Mouse (Mus musculus) right cerebral cortex, adult 18-20 months (tissue): ENCODE results near the gene Cacnb4.

ENCODE experiments used
- DNase-seq: peaks from one replicate; pipeline ENCODE4 v3.0.0; 2022; ENCODE audit warnings: mixed read lengths

Gene Cacnb4

DNA sequence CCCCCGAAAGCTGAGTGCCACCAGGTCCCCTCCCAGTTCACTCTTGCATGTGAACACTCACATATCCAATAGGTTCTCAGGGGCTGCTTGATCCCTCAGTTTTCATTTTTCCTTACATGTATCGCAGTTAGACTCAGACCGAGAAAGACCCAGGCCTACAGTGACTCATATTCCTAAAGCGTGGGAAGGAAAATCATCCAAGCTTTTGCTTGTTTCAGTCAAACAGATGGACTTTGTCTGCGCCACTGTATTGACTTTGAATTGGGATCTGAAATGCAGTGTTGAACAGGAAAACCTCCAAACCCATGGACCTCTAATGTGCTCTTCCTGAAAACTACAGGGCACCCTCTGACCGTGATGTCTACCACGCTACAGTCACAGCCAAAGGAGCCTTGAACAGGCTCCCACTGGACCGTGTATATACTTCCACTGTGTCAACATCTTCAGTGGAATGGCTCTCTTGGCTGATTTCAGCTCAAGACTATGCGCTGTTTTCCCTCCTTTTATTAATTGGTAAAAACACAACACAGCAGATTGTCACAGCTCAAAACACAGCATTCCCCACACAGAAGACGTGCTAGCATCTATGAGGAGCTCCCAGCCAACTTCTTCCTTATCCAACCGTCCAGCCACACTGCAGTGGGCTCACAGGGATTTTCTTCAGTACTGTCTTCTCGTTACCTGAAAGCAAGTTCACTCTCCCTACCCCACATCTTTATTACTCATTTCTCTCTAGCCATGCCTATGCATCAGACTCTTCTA lies 215.2 kb downstream of the Cacnb4 start:
- peak; percentile 18 for DNase-seq

DNA sequence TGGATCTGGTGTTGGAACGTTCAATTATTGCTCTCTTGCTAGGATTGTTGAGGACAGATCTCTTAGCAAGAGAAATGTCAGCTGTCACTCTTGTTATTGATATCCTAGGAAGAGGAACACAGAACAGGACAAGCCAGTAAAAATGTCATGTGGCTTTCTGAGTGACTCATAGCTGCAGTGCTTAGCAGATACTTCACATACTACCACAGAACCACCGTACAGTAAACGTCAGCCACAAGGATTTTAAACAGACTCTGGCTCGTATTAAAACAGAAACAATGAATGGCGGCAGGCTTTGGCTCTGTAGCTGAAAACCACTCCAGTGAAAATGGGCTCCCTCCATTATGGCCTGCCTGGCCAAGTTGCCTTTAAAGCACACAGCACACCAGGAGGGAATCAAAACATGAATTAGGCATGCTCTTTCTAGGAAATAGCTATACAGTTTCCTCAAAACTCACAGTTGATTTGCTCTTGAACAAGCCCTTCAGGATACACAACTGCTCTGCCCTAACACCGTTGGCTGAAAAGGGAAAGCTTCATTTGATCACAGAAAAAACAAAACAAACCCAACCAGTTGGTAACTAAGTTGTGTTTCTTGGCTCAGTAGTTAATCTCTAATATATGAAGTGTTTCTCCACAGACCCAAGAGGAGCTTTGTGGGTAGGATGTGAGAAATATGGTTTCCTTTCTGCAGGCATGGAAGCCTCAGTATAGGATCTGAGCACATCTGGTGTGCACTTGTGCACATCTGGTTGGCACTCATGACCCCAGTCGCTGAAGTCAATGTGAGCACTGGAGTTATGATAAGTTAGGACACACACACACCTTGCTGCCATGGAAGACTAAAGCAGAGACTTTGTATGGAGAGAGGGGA lies 220.8 kb downstream of the Cacnb4 start:
- no peak for DNase-seq

DNA sequence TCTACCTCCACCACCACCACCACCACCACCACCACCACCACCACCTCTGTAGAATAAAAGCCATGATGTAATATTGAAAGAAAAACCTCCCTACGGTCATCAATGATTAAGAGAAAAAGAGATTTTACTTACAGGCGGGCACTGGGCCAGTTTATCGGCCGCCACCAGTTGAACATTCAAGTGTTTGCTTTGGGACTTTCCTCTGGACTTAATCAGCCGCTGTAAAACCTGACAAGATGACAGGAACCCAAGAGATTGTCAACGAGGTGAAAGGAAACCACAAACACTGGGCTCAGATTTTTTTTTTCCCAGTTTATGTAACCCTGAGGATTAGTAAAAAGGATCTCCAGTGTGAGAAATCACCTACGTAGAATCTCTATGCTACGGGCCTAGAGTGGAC lies 226.8 kb downstream of the Cacnb4 start:
- DNase-seq = no peak

- no peak for DNase-seq
Observed at GRCm38 (mm10) chr2:52448916-52449315, 227.7 kb downstream of the Cacnb4 start.

DNA sequence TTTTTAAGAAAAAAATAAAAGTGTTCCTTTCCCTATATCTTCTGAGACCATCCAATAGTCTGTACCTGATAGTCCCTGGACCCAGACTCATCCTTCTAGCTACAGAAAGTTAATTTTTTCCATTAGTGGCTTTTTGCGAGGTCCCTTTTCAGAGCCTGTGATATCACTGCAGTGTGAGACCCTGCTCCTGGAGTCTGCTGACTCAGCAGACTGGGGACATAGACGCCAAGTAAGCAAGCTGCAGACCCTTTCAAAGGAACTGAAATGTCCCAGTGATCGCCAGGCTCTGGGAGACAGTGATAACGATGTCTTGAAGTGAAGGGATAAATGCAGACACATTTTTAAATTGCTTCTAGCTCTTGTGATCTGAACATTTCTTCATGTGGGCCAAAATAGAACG lies 230.0 kb downstream of the Cacnb4 start:
- DNase-seq = no peak

GRCm38 (mm10) chr2:52442125-52442524 lies 234.5 kb downstream of the Cacnb4 start:
- DNase-seq = no peak

GRCm38 (mm10) chr2:52440420-52441015 lies 236.1 kb downstream of the Cacnb4 start:
- DNase-seq = no peak

DNA sequence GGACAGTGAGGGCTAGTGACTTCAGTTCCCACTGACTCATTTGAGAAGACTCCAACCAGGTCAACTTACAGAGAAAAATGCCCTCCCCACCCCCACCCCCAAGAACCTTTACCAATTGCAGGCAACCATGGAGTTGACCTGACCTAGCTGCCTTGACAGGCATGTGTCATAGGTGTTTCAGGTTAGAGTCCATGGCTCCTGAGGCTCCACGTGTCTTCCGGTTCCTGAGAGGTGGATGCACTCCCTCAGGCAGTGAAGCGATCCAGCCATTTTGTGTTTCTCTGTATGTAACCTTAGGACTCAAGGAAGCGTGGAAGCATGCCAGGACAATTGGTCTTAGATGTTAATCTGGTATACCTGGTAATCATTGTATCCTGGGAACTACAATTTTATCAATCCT lies 238.2 kb downstream of the Cacnb4 start:
- DNase-seq = no peak

DNA sequence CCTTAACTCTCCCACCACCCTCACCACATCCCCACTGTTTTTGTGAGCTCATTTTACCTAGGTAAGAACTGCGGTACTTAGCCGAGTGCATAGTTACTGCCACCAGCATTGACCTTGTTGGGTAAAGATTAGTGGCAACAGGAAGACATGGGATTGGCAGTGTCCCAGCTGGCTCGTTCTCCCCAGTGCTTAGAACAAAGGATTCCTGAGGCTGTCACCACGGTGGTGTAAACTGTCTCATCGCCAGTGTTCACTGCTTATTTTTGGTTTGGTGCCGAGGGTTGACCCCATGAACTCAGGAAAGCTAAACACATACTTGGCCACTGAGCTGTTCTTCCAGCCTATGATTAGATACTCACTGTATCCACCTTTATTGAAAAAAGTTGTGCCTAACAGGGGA lies 238.6 kb downstream of the Cacnb4 start:
- no peak for DNase-seq

- DNase-seq = no peak
Observed at GRCm38 (mm10) chr2:52435919-52436632, 240.6 kb downstream of the Cacnb4 start.

GRCm38 (mm10) chr2:52433365-52433764 lies 243.3 kb downstream of the Cacnb4 start:
- DNase-seq = no peak

- DNase-seq = no peak
Observed at GRCm38 (mm10) chr2:52427383-52427782, 249.2 kb downstream of the Cacnb4 start.

DNA sequence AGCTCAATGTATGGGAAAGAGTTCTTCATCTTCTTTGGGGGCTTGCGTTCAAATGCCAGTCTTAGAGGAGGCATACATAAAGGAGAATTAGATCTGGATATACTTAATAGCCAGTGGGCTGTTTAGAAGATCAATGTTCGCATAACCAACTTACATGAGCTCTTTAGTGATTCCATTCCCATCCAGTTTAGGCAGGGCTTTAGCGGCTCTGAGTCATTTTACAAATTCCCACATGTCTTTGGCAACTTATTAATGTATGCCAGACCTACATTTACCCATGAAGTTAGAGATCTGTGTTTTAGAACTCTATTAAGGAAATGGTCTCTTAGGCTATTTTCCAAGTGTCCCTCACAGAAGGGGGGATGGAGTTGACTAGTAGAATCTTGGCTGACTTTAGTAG lies 250.6 kb downstream of the Cacnb4 start:
- no peak for DNase-seq

GRCm38 (mm10) chr2:52425523-52425795 lies 251.2 kb downstream of the Cacnb4 start:
- DNase-seq = no peak

DNA sequence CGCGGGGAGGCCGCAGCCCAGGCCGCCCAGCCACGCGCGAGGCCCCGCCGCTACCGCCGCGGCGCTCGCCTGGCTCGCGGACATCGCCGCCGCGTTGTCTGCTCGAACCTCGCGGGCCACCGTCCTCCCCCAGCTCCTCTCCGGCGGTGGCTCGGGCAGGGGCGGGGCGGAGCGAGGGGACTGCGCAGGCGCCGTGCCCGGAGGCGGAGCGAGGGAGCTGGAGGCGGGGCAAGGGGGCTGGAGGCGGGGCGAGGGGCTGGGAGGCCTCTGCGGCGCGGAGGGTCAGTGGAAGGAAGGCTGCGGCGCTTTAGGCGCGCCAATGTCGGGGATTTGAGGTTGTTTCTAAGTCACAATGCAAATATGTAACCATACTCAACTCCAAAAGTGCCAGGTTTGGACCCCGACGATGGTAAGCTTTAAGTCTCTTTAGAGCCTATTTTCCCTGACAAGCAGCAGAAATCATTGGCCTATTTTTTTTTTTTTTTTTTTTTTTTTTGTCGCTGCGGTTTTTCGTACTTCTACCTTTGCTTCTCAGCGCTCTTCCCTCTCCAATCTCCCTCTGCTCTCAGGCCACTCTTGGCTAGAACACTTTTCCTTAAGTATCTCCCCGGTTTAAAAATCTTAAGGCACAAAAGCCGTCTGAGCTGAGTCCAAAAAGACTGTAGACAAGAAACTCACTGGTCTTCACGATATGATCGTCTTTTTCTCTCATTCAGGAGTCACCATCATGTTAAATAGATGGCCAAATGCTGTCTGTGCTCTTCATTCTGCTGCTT lies 251.7 kb downstream of the Cacnb4 start, which contains the start of gene Arl5a:
TSS of gene Arl5a (minus strand) at position 155 of the 776 bp plus-strand sequence.
- peak; percentile 96 for DNase-seq

DNA sequence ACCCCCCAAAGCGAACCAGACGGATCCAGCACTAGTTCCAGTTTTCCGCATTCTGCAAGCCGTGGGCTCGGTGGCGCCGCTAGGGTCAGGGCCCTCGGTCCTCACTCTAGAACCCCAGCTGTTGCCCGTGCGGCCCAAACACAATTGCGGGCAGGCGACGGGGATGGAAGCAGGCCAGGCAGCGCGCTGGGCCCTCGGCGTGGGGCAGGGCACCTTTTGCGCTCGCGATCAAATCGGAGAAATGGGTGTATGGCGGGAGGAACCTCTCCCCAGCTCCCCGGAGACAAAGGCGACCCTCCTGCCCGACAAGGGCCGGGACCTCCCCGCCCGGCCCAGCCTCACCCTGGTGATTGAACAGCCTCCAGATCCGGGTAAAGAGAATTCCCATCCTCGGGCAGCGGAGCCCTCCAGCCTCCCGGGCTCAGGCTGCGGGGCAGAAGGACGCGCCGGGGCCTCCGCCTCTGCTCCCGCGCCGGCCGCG lies 252.3 kb downstream of the Cacnb4 start:
- peak; percentile 56 for DNase-seq

DNA sequence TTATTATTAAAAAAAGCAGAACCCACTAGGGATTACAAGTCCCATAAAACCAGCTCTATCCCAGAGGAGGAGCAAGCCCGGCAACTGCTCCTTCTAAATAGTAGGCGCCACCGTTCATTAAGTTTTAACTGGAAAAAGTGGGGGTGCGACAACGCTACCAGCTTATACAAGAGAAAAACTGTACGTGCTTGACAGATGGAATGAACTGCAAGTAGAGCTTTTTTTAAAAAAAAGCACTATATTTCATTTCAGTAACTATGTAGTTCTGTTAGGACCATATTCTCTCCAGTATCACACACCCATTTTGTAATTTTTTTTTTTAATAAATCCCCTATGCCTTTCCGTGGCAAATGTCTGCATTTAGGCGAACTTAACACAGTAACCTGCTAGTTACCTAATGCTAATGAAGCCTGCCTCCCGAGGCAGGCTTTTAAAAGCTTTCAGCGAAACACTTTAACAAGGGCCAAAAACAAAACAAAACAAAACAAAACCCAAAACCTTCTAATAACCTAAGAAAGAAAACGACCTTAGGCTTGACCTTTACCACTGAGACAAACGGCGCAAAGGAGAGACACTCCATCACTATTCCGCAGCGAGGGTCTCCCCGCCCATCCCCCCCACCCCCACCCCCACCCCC lies 252.9 kb downstream of the Cacnb4 start:
- no peak for DNase-seq

DNA sequence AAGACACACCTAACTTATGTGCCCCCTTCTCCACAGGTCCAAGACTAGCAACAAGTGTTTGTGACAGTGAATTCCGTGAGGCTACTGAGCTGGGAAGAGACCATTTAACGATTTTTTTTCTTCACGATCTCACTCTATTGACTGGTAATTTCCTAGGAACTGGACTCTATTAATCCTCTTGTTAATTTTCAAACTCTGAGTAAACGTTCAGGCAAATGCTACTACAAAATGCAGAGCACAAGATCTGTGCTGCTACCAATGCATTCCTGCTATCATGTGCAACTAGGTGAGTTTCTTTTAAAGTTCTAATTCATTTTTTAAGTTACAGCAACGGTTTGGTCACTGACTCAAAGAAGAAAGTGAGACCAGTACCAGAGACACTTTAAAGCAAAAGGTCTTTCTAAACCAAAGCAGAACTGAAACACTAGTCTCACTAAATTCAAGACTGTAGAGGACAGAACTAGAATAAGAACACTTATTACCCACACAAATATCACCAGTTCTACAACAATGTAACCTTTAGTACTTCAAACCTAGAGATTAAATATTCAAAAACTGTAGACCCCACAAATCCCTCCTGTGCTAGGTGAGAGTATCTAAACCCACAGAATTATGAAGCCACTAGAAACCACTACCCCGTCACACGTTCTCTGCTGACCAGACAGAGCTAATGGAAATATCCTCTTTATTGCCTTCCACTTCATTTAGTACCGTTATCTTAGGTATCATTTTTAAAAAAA lies 253.6 kb downstream of the Cacnb4 start:
- no peak for DNase-seq

GRCm38 (mm10) chr2:52421197-52421596 lies 255.4 kb downstream of the Cacnb4 start:
- no peak for DNase-seq

DNA sequence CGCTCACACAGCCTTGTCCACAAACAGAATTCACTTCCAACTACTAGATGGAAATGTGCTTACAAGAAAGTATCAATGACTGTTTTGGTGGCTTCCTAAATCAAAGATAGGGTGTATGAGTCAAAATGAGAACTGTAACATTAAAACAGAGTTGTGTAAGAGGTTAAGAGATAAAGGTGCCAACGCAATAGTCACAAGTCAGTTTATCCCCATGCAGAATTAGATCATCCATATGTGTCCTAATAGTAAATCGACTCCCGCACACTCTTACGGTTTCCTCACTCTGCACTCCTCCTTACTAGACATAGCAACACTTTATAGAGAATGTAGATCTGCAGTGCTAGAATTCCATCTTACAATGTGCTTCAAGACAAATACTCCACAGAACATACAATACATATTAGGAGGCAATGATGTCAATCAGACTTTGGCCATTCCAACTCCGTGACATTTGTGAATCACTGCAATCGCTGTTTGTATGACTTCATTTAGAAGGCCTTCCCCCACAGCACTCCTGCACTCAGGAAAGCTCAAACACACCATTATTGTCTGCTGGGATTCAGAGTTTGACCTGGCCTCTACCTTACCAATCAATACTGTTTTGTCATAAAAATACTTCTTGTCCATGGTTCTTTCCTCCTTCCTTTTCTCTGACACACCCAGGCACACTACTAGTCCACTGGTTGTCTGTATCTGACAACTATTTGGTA lies 256.5 kb downstream of the Cacnb4 start:
- DNase-seq = no peak
